Mouse (Mus musculus): ENCODE measurements around the gene Galnt16.

DNA sequence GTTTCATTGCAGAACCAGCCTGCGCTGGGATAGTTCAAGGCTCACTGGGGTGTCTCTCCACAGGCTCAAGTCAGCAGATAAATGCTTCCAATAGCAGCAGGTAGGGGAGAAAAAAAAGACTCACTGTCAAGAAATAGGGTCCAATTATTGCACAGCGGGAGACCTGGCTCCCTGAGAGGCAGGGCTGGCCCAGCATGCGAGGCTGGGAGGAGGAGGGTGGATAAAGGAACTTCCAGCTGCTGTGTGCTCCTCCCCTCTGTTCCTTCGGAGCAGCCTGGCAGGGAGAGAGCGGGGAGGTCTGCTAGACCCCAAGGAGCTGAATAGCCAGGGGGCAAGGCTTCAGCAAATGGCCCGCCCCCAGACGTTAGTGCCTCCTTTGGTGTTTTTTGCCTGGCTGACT lies 7.4 kb downstream of the Galnt16 start:
- TF ChIP-seq CTCF (IDR thresholded peaks at IDR 0.05; ENCODE audit: borderline replicate concordance, control insufficient read depth, extremely low read depth, insufficient read depth, low read length, poor library complexity) (no peak), POLR2A (IDR thresholded peaks at IDR 0.05; ENCODE audit: control insufficient read depth, extremely low read depth, insufficient read depth, low read length, poor library complexity) (no peak)

All from thymus, adult 2 months (tissue).